In genomic region chr1:14485746-14486145, GRCm38 (mm10) we compare ENCODE assay signal across 27 mouse cellular contexts.
"Had no signal": no experiment of that assay in that cellular context is flagged by ENCODE, and none has a peak within 500 bp of the region (broad histone marks: within the 10 kb centered on the region; RNA-seq: fewer than 3 reads in every experiment).

No protein-coding gene starts in this region.

- H3K9ac ChIP-seq: heart, embryonic 12.5 days; hindbrain, embryonic 12.5 days; hindbrain, embryonic 15.5 days; kidney, embryonic 15.5 days; limb, embryonic 13.5 days; limb, embryonic 15.5 days; liver, embryonic 12.5 days; liver, embryonic 14.5 days had no signal

- H3K36me3 ChIP-seq: heart, embryonic 10.5 days; heart, embryonic 12.5 days; hindbrain, embryonic 10.5 days; hindbrain, embryonic 12.5 days; hindbrain, embryonic 15.5 days; kidney, embryonic 15.5 days; limb, embryonic 13.5 days; limb, embryonic 15.5 days; liver, embryonic 12.5 days had no signal

- H3K27ac ChIP-seq: heart, embryonic 10.5 days; hindbrain, embryonic 10.5 days; hindbrain, embryonic 12.5 days; hindbrain, embryonic 15.5 days; hindbrain, postnatal 0 days; kidney, embryonic 15.5 days; kidney, postnatal 0 days; limb, embryonic 13.5 days; limb, embryonic 15.5 days; liver, embryonic 12.5 days; liver, embryonic 14.5 days had no signal

- H3K27me3 ChIP-seq: heart, embryonic 12.5 days; hindbrain, embryonic 12.5 days; hindbrain, embryonic 15.5 days; kidney, embryonic 15.5 days; limb, embryonic 15.5 days; liver, embryonic 12.5 days had no signal

- H3K9me3 ChIP-seq: heart, embryonic 10.5 days; heart, embryonic 12.5 days; hindbrain, embryonic 10.5 days; hindbrain, embryonic 12.5 days; hindbrain, embryonic 15.5 days; kidney, embryonic 15.5 days; limb, embryonic 13.5 days; limb, embryonic 15.5 days; liver, embryonic 12.5 days had no signal

- ATAC-seq: hindbrain, postnatal 0 days; intestine, embryonic 16.5 days; liver, embryonic 12.5 days had no signal

- H3K4me2 ChIP-seq: heart, embryonic 12.5 days; hindbrain, embryonic 12.5 days; hindbrain, embryonic 15.5 days; kidney, embryonic 15.5 days; limb, embryonic 13.5 days; limb, embryonic 15.5 days; liver, embryonic 12.5 days had no signal

- DNase-seq: gastrocnemius, postnatal 14 days; gastrocnemius, postnatal 36 days; heart, adult 11 months; heart, postnatal 10 days; heart, postnatal 4 days; kidney, adult 11 months; kidney, adult 2 months; kidney, adult 9 months; kidney, postnatal 14 days; kidney, postnatal 36 days; layer of hippocampus, adult 9-11 months; layer of hippocampus, postnatal 36 days; left cerebral cortex, postnatal 4 days; lung, adult 18-20 months had no signal

- H3K4me3 ChIP-seq: heart, embryonic 10.5 days; heart, embryonic 12.5 days; hindbrain, embryonic 10.5 days; hindbrain, embryonic 12.5 days; hindbrain, embryonic 15.5 days; kidney, embryonic 15.5 days; limb, embryonic 13.5 days; limb, embryonic 15.5 days; liver, embryonic 12.5 days had no signal

- H3K4me1 ChIP-seq: hindbrain, embryonic 12.5 days; hindbrain, embryonic 15.5 days; limb, embryonic 13.5 days; limb, embryonic 15.5 days had no signal
